Mouse (Mus musculus): Measurements from ENCODE around the gene Calu.

DNA sequence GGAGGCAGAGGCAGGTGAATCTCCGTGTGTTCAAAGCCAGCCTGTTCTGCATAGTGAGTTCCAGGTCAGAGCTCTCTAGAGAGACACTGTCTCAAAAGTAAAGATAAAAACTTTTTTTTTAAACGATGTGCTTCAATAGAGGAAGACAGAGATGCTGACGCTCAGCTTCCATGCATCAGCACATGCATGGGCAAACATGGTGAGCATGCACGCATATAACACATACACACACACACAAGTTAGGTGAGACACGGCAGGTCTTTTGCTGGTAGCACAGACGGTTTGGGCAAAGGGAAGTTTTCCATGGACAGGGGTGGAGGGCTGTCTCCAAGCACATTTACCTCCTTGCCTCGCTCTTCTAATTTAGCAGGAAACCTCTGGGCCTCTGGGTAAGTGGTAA lies 25.7 kb upstream of the Calu start:
- TF ChIP-seq POLR2A (IDR thresholded peaks at IDR 0.05; ENCODE audit: insufficient read length, low read depth) (no peak), MYOD1 (IDR thresholded peaks at IDR 0.05; ENCODE audit: control insufficient read depth in 1 of 3, insufficient read length in 2 of 3, low read depth in 2 of 3) (no peak), CEBPB (IDR thresholded peaks at IDR 0.05; ENCODE audit: insufficient read depth, poor library complexity, severe bottlenecking) (no peak)

All from myocyte (in vitro differentiated cells).